Mouse (Mus musculus) splenic B cell, adult 2 months (primary cell): ENCODE measurements around the gene Pafah1b1.

Experiments used
- DNase-seq: peaks from one replicate; pipeline ENCODE4 v3.0.0-alpha.2; 2011; ENCODE audit warnings: low read depth, low spot score
- H3K27me3 ChIP-seq: 2 replicates; pipeline ENCODE4 v1.6.1; 2012; ENCODE audit warnings: mild to moderate bottlenecking, low read length, moderate library complexity, mixed read lengths; ENCODE audit not compliant: control insufficient read depth, poor library complexity, insufficient read depth, severe bottlenecking
- H3K36me3 ChIP-seq: 2 replicates; pipeline ENCODE4 v1.6.1; 2012; ENCODE audit warnings: mild to moderate bottlenecking, low read length, moderate library complexity, mixed read lengths; ENCODE audit not compliant: control insufficient read depth, poor library complexity, insufficient read depth, severe bottlenecking

Gene Pafah1b1

GRCm38 (mm10) chr11:74674713-74675112 is 49.8 kb downstream of the Pafah1b1 start:
- H3K36me3 ChIP-seq: peaks cover 13% of the 10 kb centered on the region

GRCm38 (mm10) chr11:74673561-74673960 is 50.9 kb downstream of the Pafah1b1 start:
- no peak for DNase-seq
- peaks cover 9% of the 10 kb centered on the region for H3K36me3 ChIP-seq
- H3K27me3 ChIP-seq: no peaks in the 10 kb centered on the region

More at GRCm38 (mm10) chr11:74674713-74675112, 49.8 kb downstream of the Pafah1b1 start:
- H3K27me3 ChIP-seq: no peaks in the 10 kb centered on the region
- DNase-seq: no peak

GRCm38 (mm10) chr11:74672901-74673513 is 51.5 kb downstream of the Pafah1b1 start:
- H3K27me3 ChIP-seq: no peaks in the 10 kb centered on the region
- H3K36me3 ChIP-seq: peaks cover 11% of the 10 kb centered on the region
- DNase-seq: no peak

DNA sequence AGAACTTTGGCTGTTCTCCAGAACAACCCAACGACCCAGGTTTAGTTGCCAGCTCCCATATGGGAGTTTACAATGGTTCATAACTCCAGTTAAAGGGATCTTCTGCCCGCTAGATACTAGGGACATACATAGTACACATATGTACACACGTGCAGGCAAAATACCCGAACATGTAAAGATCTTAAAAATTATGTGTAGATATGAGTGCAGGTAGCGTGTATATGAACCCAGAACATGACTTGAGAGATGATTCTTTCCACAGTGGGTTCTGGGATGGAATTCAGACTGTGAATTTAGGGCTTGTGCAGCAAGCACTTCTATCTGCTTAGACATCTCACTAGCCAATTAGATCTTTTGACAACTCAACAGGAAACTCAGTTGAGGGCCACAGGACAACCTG is 52.6 kb downstream of the Pafah1b1 start:
- H3K36me3 ChIP-seq: peaks cover 8% of the 10 kb centered on the region
- DNase-seq: no peak
- H3K27me3 ChIP-seq: no peaks in the 10 kb centered on the region

GRCm38 (mm10) chr11:74671013-74671412 is 53.5 kb downstream of the Pafah1b1 start:
- no peaks in the 10 kb centered on the region for H3K27me3 ChIP-seq
- H3K36me3 ChIP-seq: peaks cover 10% of the 10 kb centered on the region

GRCm38 (mm10) chr11:74670151-74670550 is 54.3 kb downstream of the Pafah1b1 start:
- no peak for DNase-seq
- Histone ChIP-seq H3K36me3 (peaks cover 10% of the 10 kb centered on the region), H3K27me3 (no peaks in the 10 kb centered on the region)

More at GRCm38 (mm10) chr11:74671013-74671412, 53.5 kb downstream of the Pafah1b1 start:
- no peak for DNase-seq

DNA sequence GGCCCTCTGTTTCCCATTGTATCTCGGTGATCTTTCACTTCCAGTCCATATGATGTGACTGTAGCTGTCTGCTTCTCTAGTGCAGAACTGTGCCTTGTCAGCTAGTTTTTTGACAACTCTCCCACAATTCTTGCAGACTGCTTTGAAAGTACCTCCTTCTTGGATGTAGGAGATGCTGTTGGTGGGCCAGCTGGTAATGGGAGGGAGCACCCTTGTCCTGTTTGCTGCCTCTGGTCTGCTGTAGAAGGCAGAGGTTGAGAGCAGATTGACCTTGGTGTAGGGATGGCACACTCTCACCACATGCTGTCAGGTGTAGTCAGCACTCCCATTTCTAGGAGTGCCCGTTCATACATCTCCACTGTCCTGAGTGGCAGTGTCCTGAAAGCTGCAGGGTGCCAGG is 55.5 kb downstream of the Pafah1b1 start:
- Histone ChIP-seq H3K27me3 (no peaks in the 10 kb centered on the region), H3K36me3 (peaks cover 4% of the 10 kb centered on the region; the same call in 1 of the 2 replicates)
- no peak for DNase-seq

DNA sequence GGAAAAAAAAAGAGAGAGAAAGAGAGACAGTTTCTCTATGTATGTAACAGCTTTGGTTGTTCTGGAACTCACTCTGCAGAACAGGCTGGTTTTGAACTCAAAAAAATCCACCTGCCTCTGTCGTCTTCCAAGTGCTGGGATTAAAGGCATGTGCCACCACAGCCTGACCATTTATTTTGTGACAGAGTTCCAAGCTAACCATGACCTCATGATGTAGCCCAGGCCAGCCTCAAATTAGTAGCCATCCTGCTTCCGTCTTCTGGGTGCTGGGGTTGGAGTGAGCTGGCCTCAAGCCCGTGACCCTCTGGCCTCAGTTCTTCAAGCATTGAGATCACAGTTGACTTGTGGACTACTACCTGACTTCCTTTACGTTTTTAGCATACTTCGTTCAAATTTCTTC is 56.0 kb downstream of the Pafah1b1 start:
- no peaks in the 10 kb centered on the region for H3K27me3 ChIP-seq
- DNase-seq: no peak
- H3K36me3 ChIP-seq: peaks cover 4% of the 10 kb centered on the region; the same call in 1 of the 2 replicates

DNA sequence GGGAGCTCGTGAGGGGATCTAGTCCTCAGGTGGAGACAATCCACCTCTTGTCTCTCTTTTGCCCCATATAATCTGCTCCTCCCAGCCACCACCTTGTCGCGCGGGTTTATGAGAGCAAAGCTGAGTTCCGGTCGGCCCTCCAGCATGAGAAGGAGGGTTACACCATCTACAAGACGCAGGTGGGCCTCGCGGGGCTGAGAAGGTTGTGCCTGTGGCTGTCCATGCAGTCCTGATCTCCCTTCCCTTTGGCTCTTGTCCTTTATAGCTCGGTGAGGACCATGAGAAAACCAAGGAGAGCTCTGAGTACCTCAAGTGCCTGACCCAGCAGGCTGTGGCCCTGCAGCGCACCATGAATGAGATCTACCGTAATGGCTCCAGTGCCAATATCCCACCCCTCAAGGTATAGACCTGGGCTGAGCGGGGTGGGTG is 56.9 kb downstream of the Pafah1b1 start:
- Histone ChIP-seq H3K27me3 (no peaks in the 10 kb centered on the region), H3K36me3 (peaks cover 4% of the 10 kb centered on the region; the same call in 1 of the 2 replicates)
- no peak for DNase-seq

DNA sequence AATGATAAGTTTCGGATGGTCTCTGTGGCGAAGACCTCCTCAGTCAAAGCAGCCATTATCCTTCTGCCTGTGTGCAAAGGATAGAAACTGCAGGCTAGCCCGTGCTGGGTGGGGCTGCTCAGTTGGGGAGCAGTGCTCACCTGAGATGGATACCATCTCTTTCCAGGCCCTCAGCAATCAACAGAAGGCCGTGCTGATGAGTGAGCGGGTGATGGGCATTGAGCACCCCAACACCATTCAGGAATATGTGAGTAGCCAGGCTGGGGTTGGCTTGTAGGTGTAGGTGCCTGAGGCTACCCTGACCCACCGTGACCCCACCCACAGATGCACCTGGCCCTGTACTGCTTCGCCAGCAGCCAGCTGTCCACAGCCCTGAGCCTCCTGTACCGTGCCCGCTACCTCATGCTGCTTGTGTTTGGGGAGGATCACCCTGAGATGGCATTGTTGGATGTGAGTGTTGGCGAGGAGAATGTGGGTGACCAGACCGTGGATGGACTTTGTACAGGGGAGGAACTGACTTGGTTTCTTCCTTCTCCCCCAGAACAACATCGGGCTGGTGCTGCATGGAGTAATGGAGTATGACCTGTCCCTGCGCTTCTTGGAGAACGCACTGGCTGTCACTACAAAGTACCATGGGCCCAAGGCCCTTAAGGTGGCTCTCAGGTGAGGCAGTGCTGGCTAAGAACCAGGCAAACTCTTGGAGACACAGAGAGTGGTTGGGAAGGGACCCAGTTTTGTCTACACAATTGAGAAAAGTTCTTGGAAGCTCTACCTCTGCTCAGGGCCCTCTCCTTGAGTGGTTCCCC is 57.5 kb downstream of the Pafah1b1 start:
- peaks cover 4% of the 10 kb centered on the region; the same call in 1 of the 2 replicates for H3K36me3 ChIP-seq
- no peaks in the 10 kb centered on the region for H3K27me3 ChIP-seq
- no peak for DNase-seq

DNA sequence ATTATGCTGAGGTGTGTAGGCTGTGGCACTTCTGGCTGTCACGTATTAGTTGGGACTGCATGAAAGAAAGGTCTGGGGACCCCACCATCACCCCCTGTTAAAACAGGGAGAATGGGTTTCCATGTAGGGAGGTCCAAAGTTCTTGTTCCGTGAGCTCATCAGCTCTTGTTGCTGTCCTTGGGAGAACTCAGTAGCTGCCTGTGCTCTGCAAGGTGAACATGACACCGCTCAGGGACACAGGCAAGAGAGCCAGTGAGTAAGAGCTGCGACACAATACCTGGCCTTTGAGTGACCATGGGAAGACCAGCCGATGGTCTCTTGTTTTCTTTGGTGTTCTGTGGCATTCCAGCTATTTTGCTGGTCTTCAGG is 58.2 kb downstream of the Pafah1b1 start:
- Histone ChIP-seq H3K36me3 (peaks cover 4% of the 10 kb centered on the region), H3K27me3 (no peaks in the 10 kb centered on the region)
- DNase-seq: no peak

- no peaks in the 10 kb centered on the region for H3K27me3 ChIP-seq
Measured at GRCm38 (mm10) chr11:74665631-74666283, 58.7 kb downstream of the Pafah1b1 start.

GRCm38 (mm10) chr11:74664906-74665305 is 59.6 kb downstream of the Pafah1b1 start:
- peaks cover 4% of the 10 kb centered on the region for H3K36me3 ChIP-seq
- H3K27me3 ChIP-seq: no peaks in the 10 kb centered on the region
- DNase-seq: no peak

More at GRCm38 (mm10) chr11:74665631-74666283, 58.7 kb downstream of the Pafah1b1 start:
- DNase-seq: no peak
- peaks cover 4% of the 10 kb centered on the region for H3K36me3 ChIP-seq

- DNase-seq: no peak
- H3K27me3 ChIP-seq: no peaks in the 10 kb centered on the region
- peaks cover 7% of the 10 kb centered on the region for H3K36me3 ChIP-seq
Measured at GRCm38 (mm10) chr11:74664279-74664678, 60.2 kb downstream of the Pafah1b1 start.

GRCm38 (mm10) chr11:74662221-74662620 is 62.2 kb downstream of the Pafah1b1 start:
- Histone ChIP-seq H3K36me3 (peaks cover 12% of the 10 kb centered on the region), H3K27me3 (no peaks in the 10 kb centered on the region)
- no peak for DNase-seq
